Mouse (Mus musculus) testis, adult 2 months (tissue): ENCODE measurements at regions not wholly inside any gene's neighbourhood (a gene's known extent, or its start where the extent isn't known, plus 50 kb on each side); places are given as distances from the start of the nearest gene placed in this dataset.

ENCODE experiments used
- H3K27ac ChIP-seq: fragments of 200-500 bp; 2 replicates; pipeline ENCODE4 v1.5.1; 2012; ENCODE audit warnings: low read depth, low read length; ENCODE audit not compliant: control insufficient read depth, insufficient read depth
- H3K27me3 ChIP-seq: fragments of 200-500 bp; 2 replicates; pipeline ENCODE4 v1.6.1; 2012; ENCODE audit warnings: mild to moderate bottlenecking, low read length, moderate library complexity; ENCODE audit not compliant: control insufficient read depth, insufficient read depth
- H3K36me3 ChIP-seq: fragments of 200-500 bp; 2 replicates; pipeline ENCODE4 v1.6.1; 2012; ENCODE audit warnings: mild to moderate bottlenecking, low read length; ENCODE audit not compliant: control insufficient read depth, insufficient read depth
- H3K4me1 ChIP-seq: fragments of 200-500 bp; 2 replicates; pipeline ENCODE4 v1.6.1; 2012; ENCODE audit warnings: low read length; ENCODE audit not compliant: control insufficient read depth, insufficient read depth
- H3K4me3 ChIP-seq: fragments of 200-500 bp; 2 replicates; pipeline ENCODE4 v1.5.1; 2012; ENCODE audit warnings: low read depth, mild to moderate bottlenecking, low read length, moderate library complexity, mixed read lengths; ENCODE audit not compliant: control insufficient read depth
- CTCF ChIP-seq: fragments of 200-500 bp; IDR thresholded peaks from 2 replicates; pipeline ENCODE4 v1.5.1; 2012; ENCODE audit warnings: low read depth, mild to moderate bottlenecking, inconsistent platforms, low read length, moderate library complexity; ENCODE audit not compliant: control insufficient read depth, insufficient read depth, insufficient replicate concordance
- POLR2A ChIP-seq: fragments of 200-500 bp; IDR thresholded peaks from 2 replicates; pipeline ENCODE4 v1.6.1; 2012; ENCODE audit warnings: low read depth, mild to moderate bottlenecking, inconsistent platforms, low read length, moderate library complexity; ENCODE audit not compliant: control insufficient read depth

DNA sequence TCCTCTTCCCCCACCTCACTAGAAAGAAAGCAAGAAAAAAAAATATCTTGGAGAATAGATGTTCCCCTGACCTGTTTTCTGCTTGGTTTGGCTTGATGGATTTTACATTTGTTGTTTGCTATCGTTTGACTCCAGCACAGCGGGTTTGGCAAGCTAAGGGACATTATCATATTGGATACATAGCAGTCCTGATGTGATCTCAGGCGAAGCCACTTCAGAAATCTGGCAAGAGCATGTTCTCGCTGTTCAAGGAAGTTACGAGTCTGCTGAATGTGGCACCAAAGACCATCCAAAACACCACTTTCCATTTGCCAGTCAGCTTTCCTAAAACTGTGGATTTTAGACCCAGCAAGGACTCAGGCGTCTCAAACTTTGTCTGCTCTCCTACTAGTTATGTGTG, 69.8 kb upstream of the Thumpd2 start:
- TF ChIP-seq POLR2A (no peak), CTCF (no peak)
- Histone ChIP-seq H3K27me3 (no peaks in the 10 kb centered on the region), H3K4me1 (no peaks in the 10 kb centered on the region), H3K27ac (no peak overlapping the region), H3K4me3 (no peak overlapping the region), H3K36me3 (no peaks in the 10 kb centered on the region)

DNA sequence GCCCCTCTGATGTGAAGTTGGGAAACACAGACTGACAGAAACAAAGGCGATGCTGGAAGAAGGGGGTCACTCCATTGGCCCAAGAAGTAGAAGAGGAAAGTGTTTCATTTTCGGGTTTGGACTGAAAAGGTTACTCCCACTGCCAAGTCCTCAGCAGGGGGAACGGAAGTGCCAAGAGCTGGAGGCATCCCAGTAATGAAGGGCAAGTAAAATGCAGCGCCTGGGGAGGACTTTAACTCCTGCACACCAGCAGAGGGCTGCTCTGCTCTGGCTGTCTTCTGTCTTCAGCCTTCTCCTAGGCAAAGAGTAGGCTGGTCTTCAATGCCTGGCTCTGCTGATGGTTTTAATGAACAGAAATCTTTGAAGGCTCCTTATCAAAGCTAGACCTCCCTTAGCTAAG, 68.3 kb upstream of the Thumpd2 start:
- H3K36me3 ChIP-seq, result no peaks in the 10 kb centered on the region
- no peak overlapping the region for H3K27ac ChIP-seq
- no peak for TF ChIP-seq CTCF
- no peak for TF ChIP-seq POLR2A
- H3K4me1 ChIP-seq, result no peaks in the 10 kb centered on the region
- H3K27me3 ChIP-seq, result no peaks in the 10 kb centered on the region
- H3K4me3 ChIP-seq, result no peak overlapping the region
